Mouse (Mus musculus): Measurements from ENCODE around the gene Zfp622.

Gene Zfp622

DNA sequence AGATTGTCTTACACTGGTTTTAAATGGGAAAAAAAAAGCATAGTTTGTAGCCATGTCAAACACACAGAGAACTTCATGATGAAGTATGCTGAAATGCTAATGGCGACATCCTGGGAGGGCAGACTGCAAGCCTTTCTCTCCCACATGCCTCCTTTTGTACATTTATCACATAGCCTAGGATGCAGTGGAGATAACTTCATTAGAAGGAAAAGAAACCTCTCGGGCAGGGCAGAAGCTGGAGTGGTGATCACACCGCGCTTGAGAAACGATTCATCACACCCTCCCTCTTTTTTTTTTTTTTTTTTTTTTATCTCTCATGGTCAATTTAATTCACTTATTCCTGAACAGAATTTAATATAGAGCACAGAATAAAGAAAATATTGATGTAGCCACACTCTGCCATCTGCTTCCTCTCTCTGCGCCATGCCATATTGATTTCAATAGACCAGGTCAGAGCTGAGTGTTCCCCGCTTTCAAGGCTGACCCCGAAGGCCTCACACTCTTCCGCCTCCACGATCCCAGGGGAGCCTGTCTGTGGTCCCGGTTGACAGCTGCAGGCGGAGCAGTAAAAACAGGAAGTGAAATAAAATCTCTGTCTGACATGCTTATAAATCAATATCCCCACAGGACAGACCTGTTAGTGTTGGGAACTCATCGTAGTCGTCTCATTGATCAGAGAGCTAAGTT, 32.0 kb downstream of the Zfp622 start:
- CTCF ChIA-PET: interaction anchor here in 1 of 4 experiments (0.7 kb wide), 1 partner anchor 210 kb away, joined by 7 read pairs; no protein-coding TSS in a partner anchor
- POLR2A ChIA-PET: interaction anchor here in 1 of 4 experiments (0.9 kb wide), 1 partner anchor 12 kb away, joined by 3 read pairs; no protein-coding TSS in a partner anchor

DNA sequence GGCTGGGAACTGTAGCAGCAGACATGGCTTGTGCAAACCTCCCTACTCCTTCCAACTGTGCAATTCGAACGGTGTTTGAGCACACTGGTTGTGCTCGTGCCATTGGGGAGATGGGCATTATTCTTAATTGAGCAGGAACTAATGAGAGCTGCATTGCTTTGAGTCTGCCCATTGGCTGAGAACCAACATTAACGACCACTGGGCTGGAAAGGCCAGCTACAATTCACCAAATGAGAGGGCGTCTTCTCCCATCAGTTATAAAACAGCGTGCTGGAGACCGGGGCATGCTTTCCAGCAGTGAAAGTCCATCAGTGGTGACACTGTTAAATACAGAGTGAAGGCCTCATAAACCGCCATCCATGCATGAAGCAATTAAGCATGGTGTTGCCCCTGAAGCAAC, 37.6 kb downstream of the Zfp622 start:
- POLR2A ChIA-PET: interaction anchor here in 1 of 4 experiments (0.6 to 1.1 kb wide), 2 partner anchors 8 to 106 kb away, joined by 3 read pairs; no protein-coding TSS in a partner anchor
- CTCF ChIA-PET: interaction anchor here in 2 of 4 experiments (0.6 to 0.7 kb wide), 2 partner anchors 216 to 1876 kb away, joined by 3 to 4 read pairs; no protein-coding TSS in a partner anchor

- ChIA-PET POLR2A (interaction anchor here in 2 of 4 experiments (0.6 to 1.0 kb wide), 3 partner anchors 9 to 241 kb away, joined by 3 read pairs; partner anchors contain the start of gene Zfp622 (in 1 of the 2)), CTCF (interaction anchor here in 1 of 4 experiments (0.5 kb wide), 1 partner anchor 454 kb away, joined by 3 read pairs; no protein-coding TSS in a partner anchor)
Measured at GRCm38 (mm10) chr15:26022636-26023035, 38.5 kb downstream of the Zfp622 start.

DNA sequence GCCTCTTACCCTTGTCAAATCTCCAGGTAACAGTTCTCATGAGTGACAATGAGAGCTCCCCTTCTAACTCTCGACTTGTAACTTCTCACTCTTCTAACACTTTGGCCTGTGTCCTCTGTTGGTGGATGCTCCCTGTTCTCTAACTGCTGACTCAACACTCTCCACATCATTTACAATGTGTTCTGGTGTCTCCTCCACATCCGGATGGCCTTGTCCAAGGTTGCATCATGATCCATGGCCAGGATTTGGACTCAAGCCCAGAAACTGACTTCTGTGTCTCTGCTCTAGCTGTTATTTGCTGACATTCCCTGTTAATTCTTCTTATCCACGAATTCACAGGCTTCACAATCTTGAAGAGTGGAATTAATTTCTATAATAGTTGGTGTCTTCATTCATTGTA, 47.5 kb downstream of the Zfp622 start:
- ChIA-PET POLR2A (no interaction called here), CTCF (no interaction called here)

DNA sequence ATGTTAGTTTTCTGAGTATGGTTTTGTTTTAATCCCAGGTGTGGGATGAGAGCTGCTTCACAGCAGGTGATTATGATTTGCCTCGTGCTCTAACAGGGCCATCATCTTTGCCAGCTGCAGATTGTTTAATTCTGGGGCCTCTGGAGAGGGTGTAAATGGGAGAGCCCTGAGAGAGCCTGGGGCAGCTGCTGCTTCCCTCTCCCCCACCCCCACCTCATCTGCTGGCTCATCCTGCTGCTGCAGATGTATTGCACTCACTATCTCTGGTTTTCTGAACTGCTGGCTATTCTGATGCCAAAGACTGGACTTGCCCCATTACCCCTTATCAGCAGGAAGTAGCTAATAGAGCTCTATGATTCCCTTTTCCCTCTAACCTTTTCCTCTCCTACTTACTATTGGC, 56.4 kb downstream of the Zfp622 start:
- CTCF ChIA-PET: no interaction called here
- POLR2A ChIA-PET: no interaction called here

- POLR2A ChIA-PET: no interaction called here
- CTCF ChIA-PET: no interaction called here
Measured at GRCm38 (mm10) chr15:26041196-26041947, 57.2 kb downstream of the Zfp622 start.

Data from embryonic stem cell, embryonic (primary cell).